Mouse (Mus musculus): ENCODE measurements around the gene Chrna4. TPM values are rescaled to one million over a fixed set of nuclear protein-coding genes. Genes with fewer than 3 reads are reported as not detected.

Chrna4 gene
- polyA plus RNA-seq, 1 experiment from 2014 or later = 10.0 TPM

GRCm38 (mm10) chr2:180987432-180988030 lies 55.8 kb downstream of the Chrna4 start:
- no peak overlapping the region for H3K4me3 ChIP-seq
- H3K9ac ChIP-seq (replicated peaks) = no peak overlapping the region
- no peak overlapping the region for H3K27ac ChIP-seq (replicated peaks)
- 56% methylated on average over 5 of the region's 5 CpGs for WGBS
- H3K36me3 ChIP-seq = 0 out of 2 replicates have a peak, but pooled peaks cover 5% of the 10 kb centered on the region
- no peaks in the 10 kb centered on the region for H3K27me3 ChIP-seq
- H3K4me2 ChIP-seq (replicated peaks) = no peak overlapping the region
- no peak for ATAC-seq (replicated peaks)
- H3K9me3 ChIP-seq = no peaks in the 10 kb centered on the region
- H3K4me1 ChIP-seq = no peaks in the 10 kb centered on the region

- Histone ChIP-seq H3K4me2 (replicated peaks) (no peak overlapping the region), H3K4me1 (no peaks in the 10 kb centered on the region), H3K36me3 (peaks cover 10% of the 10 kb centered on the region), H3K27ac (replicated peaks) (no peak overlapping the region), H3K9ac (replicated peaks) (no peak overlapping the region), H3K4me3 (no peak overlapping the region), H3K27me3 (no peaks in the 10 kb centered on the region), H3K9me3 (no peaks in the 10 kb centered on the region)
- WGBS = 87% methylated on average over 1 of the region's 1 CpGs
- ATAC-seq (replicated peaks) = no peak
Measured at GRCm38 (mm10) chr2:180987001-180987400, 56.3 kb downstream of the Chrna4 start.

- peaks cover 16% of the 10 kb centered on the region for H3K36me3 ChIP-seq
- no peak within 1 kb of the TSS for H3K9ac ChIP-seq (replicated peaks)
- H3K27ac ChIP-seq (replicated peaks) = no peak within 1 kb of the TSS
- no peak for ATAC-seq (replicated peaks)
- H3K4me2 ChIP-seq (replicated peaks) = no peak within 1 kb of the TSS
- H3K4me3 ChIP-seq = no peak within 1 kb of the TSS
- no peaks in the 10 kb centered on the region for H3K9me3 ChIP-seq
- H3K4me1 ChIP-seq = no peaks in the 10 kb centered on the region
- WGBS = 54% methylated on average over 2 of the region's 2 CpGs
- H3K27me3 ChIP-seq = no peaks in the 10 kb centered on the region
Measured at GRCm38 (mm10) chr2:180986449-180986848, 56.9 kb downstream of the Chrna4 start, which contains the start of gene Col20a1. Col20a1 (plus strand) TSS chr2:180986535.

- Histone ChIP-seq H3K27ac (replicated peaks) (no peak overlapping the region), H3K4me1 (no peaks in the 10 kb centered on the region), H3K9me3 (no peaks in the 10 kb centered on the region), H3K4me3 (no peak overlapping the region), H3K4me2 (replicated peaks) (no peak overlapping the region), H3K36me3 (peaks cover 24% of the 10 kb centered on the region), H3K27me3 (no peaks in the 10 kb centered on the region), H3K9ac (replicated peaks) (no peak overlapping the region)
- ATAC-seq (replicated peaks) = no peak
- WGBS = 88% methylated on average over 2 of the region's 2 CpGs
Measured at GRCm38 (mm10) chr2:180985635-180986034, 57.7 kb downstream of the Chrna4 start.

GRCm38 (mm10) chr2:180981133-180981532 lies 62.2 kb downstream of the Chrna4 start:
- no peak overlapping the region for H3K9ac ChIP-seq (replicated peaks)
- peaks cover 69% of the 10 kb centered on the region for H3K36me3 ChIP-seq
- no peak overlapping the region for H3K4me2 ChIP-seq (replicated peaks)
- no peaks in the 10 kb centered on the region for H3K9me3 ChIP-seq
- H3K4me1 ChIP-seq = no peaks in the 10 kb centered on the region
- no peak for ATAC-seq (replicated peaks)
- no peaks in the 10 kb centered on the region for H3K27me3 ChIP-seq
- 82% methylated on average over 6 of the region's 6 CpGs for WGBS
- H3K4me3 ChIP-seq = no peak overlapping the region
- H3K27ac ChIP-seq (replicated peaks) = no peak overlapping the region

Other genes starting within 250 kb of the Chrna4 start
- gene Ythdf1, start 122.6 kb downstream of the Chrna4 start, polyA plus RNA-seq (2015; fragmentation: Nextera tagmentation; extraction: Ambion mirVana) = 50.2 and 52.8 TPM in 2 replicates
- 0.11 and 0.14 TPM in 2 replicates for gene Birc7, start 114.5 kb downstream of the Chrna4 start, polyA plus RNA-seq (2015; fragmentation: Nextera tagmentation; extraction: Ambion mirVana)
- gene Nkain4, start 88.8 kb downstream of the Chrna4 start, polyA plus RNA-seq (2015; fragmentation: Nextera tagmentation; extraction: Ambion mirVana) = 50.8 and 64.3 TPM in 2 replicates
- gene Arfgap1, start 76.3 kb downstream of the Chrna4 start, polyA plus RNA-seq (2015; fragmentation: Nextera tagmentation; extraction: Ambion mirVana) = 103 and 106 TPM in 2 replicates
- 0.08 and 0.29 TPM in 2 replicates for gene Col20a1, start 57.0 kb downstream of the Chrna4 start, polyA plus RNA-seq (2015; fragmentation: Nextera tagmentation; extraction: Ambion mirVana)
- 45.2 and 46.7 TPM in 2 replicates for gene Kcnq2, start 91.8 kb upstream of the Chrna4 start, polyA plus RNA-seq (2015; fragmentation: Nextera tagmentation; extraction: Ambion mirVana)
- 5.8 and 6.3 TPM in 2 replicates for gene Eef1a2, start 113.5 kb upstream of the Chrna4 start, polyA plus RNA-seq (2015; fragmentation: Nextera tagmentation; extraction: Ambion mirVana)
- 512 and 520 TPM in 2 replicates for gene Ppdpf, start 143.7 kb upstream of the Chrna4 start, polyA plus RNA-seq (2015; fragmentation: Nextera tagmentation; extraction: Ambion mirVana)
- not detected in 2 replicates for gene Ptk6, start 159.2 kb upstream of the Chrna4 start, polyA plus RNA-seq (2015; fragmentation: Nextera tagmentation; extraction: Ambion mirVana)
- 0.06 TPM in 1 of 2 replicates, not detected in the other for gene Srms, start 169.6 kb upstream of the Chrna4 start, polyA plus RNA-seq (2015; fragmentation: Nextera tagmentation; extraction: Ambion mirVana)
- not detected in 2 replicates for gene Fndc11, start 176.5 kb upstream of the Chrna4 start, polyA plus RNA-seq (2015; fragmentation: Nextera tagmentation; extraction: Ambion mirVana)
- 0.29 and 0.37 TPM in 2 replicates for gene Helz2, start 198.5 kb upstream of the Chrna4 start, polyA plus RNA-seq (2015; fragmentation: Nextera tagmentation; extraction: Ambion mirVana)
- 20.2 and 20.3 TPM in 2 replicates for gene Gmeb2, start 244.5 kb upstream of the Chrna4 start, polyA plus RNA-seq (2015; fragmentation: Nextera tagmentation; extraction: Ambion mirVana)